ENCODE assay signal across 8 mouse cellular contexts in genomic region chrX:20770697-20771381, GRCm38 (mm10). TPM values are rescaled to one million over a fixed set of nuclear protein-coding genes. Genes with fewer than 3 reads are reported as not detected.
DNase-seq lines count a peak whose midpoint lies in the region; ATAC-seq and TF ChIP-seq lines count a peak whose summit lies in the region.

No protein-coding gene starts in this region.

- DNase-seq in kidney, adult 11 months, result peak; percentile 69
- peak; percentile 91 for DNase-seq in cerebellum, adult 9-10 months
- DNase-seq in frontal cortex, postnatal 25 days (ENCODE audit: low spot score in 2 of 2), result peak; percentile 79 to 81
- peak; percentile 79 for DNase-seq in limb, embryonic 11.5 days (ENCODE audit: low spot score)
- peak; percentile 76 for DNase-seq in midbrain, postnatal 0 days (ENCODE audit: low spot score)
- peak; percentile 60 to 63 for DNase-seq in spleen, postnatal 36 days (ENCODE audit: low spot score in 2 of 2)

- peak; percentile 86 for TF ChIP-seq CTCF in intestine, postnatal 0 days (IDR thresholded peaks at IDR 0.05; ENCODE audit: low read depth)
- TF ChIP-seq CTCF in midbrain, postnatal 0 days (IDR thresholded peaks at IDR 0.05), result peak; percentile 86

- H3K36me3 ChIP-seq in kidney, embryonic 16.5 days (ENCODE audit: insufficient read depth, low read length), result no peaks in the 10 kb centered on the region
- no peaks in the 10 kb centered on the region for H3K36me3 ChIP-seq in intestine, postnatal 0 days (ENCODE audit: control insufficient read depth, insufficient read depth)
- no peaks in the 10 kb centered on the region for H3K36me3 ChIP-seq in limb, embryonic 11.5 days (ENCODE audit: control insufficient read depth, insufficient read depth, low read length)
- no peaks in the 10 kb centered on the region for H3K36me3 ChIP-seq in midbrain, postnatal 0 days (ENCODE audit: insufficient read depth, low read length)

- H3K9me3 ChIP-seq in kidney, embryonic 16.5 days (ENCODE audit: low read length), result no peaks in the 10 kb centered on the region
- no peaks in the 10 kb centered on the region for H3K9me3 ChIP-seq in intestine, postnatal 0 days (ENCODE audit: control insufficient read depth)
- H3K9me3 ChIP-seq in limb, embryonic 11.5 days (ENCODE audit: control insufficient read depth, low read length), result no peaks in the 10 kb centered on the region
- H3K9me3 ChIP-seq in midbrain, postnatal 0 days (ENCODE audit: low read length), result no peaks in the 10 kb centered on the region

- H3K9ac ChIP-seq in kidney, embryonic 16.5 days (replicated peaks; ENCODE audit: low read length), result no peak overlapping the region
- H3K9ac ChIP-seq in intestine, postnatal 0 days (ENCODE audit: low read depth, low read length), result no peak overlapping the region
- no peak overlapping the region for H3K9ac ChIP-seq in limb, embryonic 11.5 days (ENCODE audit: low read length)
- H3K9ac ChIP-seq in midbrain, postnatal 0 days (replicated peaks; ENCODE audit: low read length, poor library complexity, severe bottlenecking), result no peak overlapping the region

- WGBS in kidney, embryonic 16.5 days, result 16% methylated on average over 1 of the region's 1 CpGs
- WGBS in intestine, postnatal 0 days, result 10% methylated on average over 1 of the region's 1 CpGs
- WGBS in limb, embryonic 11.5 days, result 4% methylated on average over 1 of the region's 1 CpGs
- WGBS in midbrain, postnatal 0 days, result 8% methylated on average over 1 of the region's 1 CpGs

- H3K27me3 ChIP-seq in kidney, embryonic 16.5 days (ENCODE audit: insufficient read depth, low read length), result no peaks in the 10 kb centered on the region
- H3K27me3 ChIP-seq in intestine, postnatal 0 days (replicated peaks; ENCODE audit: control insufficient read depth, insufficient read depth, low read length), result no peaks in the 10 kb centered on the region
- H3K27me3 ChIP-seq in limb, embryonic 11.5 days (ENCODE audit: control insufficient read depth, insufficient read depth, low read length), result no peaks in the 10 kb centered on the region
- H3K27me3 ChIP-seq in midbrain, postnatal 0 days (ENCODE audit: insufficient read depth, low read length), result no peaks in the 10 kb centered on the region

- no peak overlapping the region for H3K27ac ChIP-seq in kidney, embryonic 16.5 days (ENCODE audit: low read length)
- no peak overlapping the region for H3K27ac ChIP-seq in intestine, postnatal 0 days (ENCODE audit: low read depth, low read length)
- no peak overlapping the region for H3K27ac ChIP-seq in limb, embryonic 11.5 days (replicated peaks; ENCODE audit: low read depth, low read length)
- no peak overlapping the region for H3K27ac ChIP-seq in midbrain, postnatal 0 days (ENCODE audit: low read depth, low read length)

- H3K4me1 ChIP-seq in kidney, embryonic 16.5 days (ENCODE audit: insufficient read depth, low read length), result no peaks in the 10 kb centered on the region
- H3K4me1 ChIP-seq in intestine, postnatal 0 days (replicated peaks; ENCODE audit: control insufficient read depth, insufficient read depth, low read length), result no peaks in the 10 kb centered on the region
- no peaks in the 10 kb centered on the region for H3K4me1 ChIP-seq in limb, embryonic 11.5 days (ENCODE audit: control insufficient read depth, insufficient read depth, low read length)
- no peaks in the 10 kb centered on the region for H3K4me1 ChIP-seq in midbrain, postnatal 0 days (ENCODE audit: insufficient read depth, low read length)

- no peak for ATAC-seq in kidney, embryonic 16.5 days (ENCODE audit: low FRiP score, low TSS enrichment)
- ATAC-seq in intestine, postnatal 0 days, result 0 out of 2 replicates have a peak, but pooled peaks have one; percentile 60
- no peak for ATAC-seq in limb, embryonic 11.5 days (ENCODE audit: insufficient number of reproducible peaks, low FRiP score, low TSS enrichment, low read depth)
- no peak for ATAC-seq in midbrain, postnatal 0 days (ENCODE audit: low FRiP score)

- no peak overlapping the region for H3K4me2 ChIP-seq in kidney, embryonic 16.5 days (replicated peaks; ENCODE audit: low read depth, low read length)
- H3K4me2 ChIP-seq in intestine, postnatal 0 days (replicated peaks; ENCODE audit: low read depth), result no peak overlapping the region
- no peak overlapping the region for H3K4me2 ChIP-seq in limb, embryonic 11.5 days (ENCODE audit: low read depth, severe bottlenecking)
- H3K4me2 ChIP-seq in midbrain, postnatal 0 days (ENCODE audit: low read depth, low read length, poor library complexity, severe bottlenecking), result no peak overlapping the region

- H3K4me3 ChIP-seq in kidney, embryonic 16.5 days (ENCODE audit: low read length), result no peak overlapping the region
- no peak overlapping the region for H3K4me3 ChIP-seq in intestine, postnatal 0 days (ENCODE audit: low read depth, low read length)
- H3K4me3 ChIP-seq in limb, embryonic 11.5 days (ENCODE audit: low read depth, low read length), result no peak overlapping the region
- H3K4me3 ChIP-seq in midbrain, postnatal 0 days (ENCODE audit: low read depth, low read length), result no peak overlapping the region

RNA-seq across cellular contexts. Expression of gene Araf, which starts 26.8 kb away (rescaled TPM):
- 124 and 143 TPM in 2 replicates for polyA plus RNA-seq in kidney, embryonic 16.5 days (2015; fragmentation: Nextera tagmentation; extraction: Ambion mirVana)
- 67.0 and 69.2 TPM in 2 replicates for polyA plus RNA-seq in intestine, postnatal 0 days (2015; fragmentation: Nextera tagmentation; extraction: Ambion mirVana)
- 69.8 and 75.0 TPM in 2 replicates for polyA plus RNA-seq in limb, embryonic 11.5 days (2014; fragmentation: Nextera tagmentation; extraction: Ambion mirVana)
- 262 and 315 TPM in 2 replicates for total RNA-seq in midbrain, postnatal 0 days (2014; rRNA removed)
- 424 and 456 TPM in 2 replicates for polyA plus RNA-seq in midbrain, postnatal 0 days (2015; fragmentation: Nextera tagmentation; extraction: Ambion mirVana)
